Mouse (Mus musculus): ENCODE measurements at regions not wholly inside any gene's neighbourhood (a gene's known extent, or its start where the extent isn't known, plus 50 kb on each side); places are given as distances from the start of the nearest gene placed in this dataset.

DNA sequence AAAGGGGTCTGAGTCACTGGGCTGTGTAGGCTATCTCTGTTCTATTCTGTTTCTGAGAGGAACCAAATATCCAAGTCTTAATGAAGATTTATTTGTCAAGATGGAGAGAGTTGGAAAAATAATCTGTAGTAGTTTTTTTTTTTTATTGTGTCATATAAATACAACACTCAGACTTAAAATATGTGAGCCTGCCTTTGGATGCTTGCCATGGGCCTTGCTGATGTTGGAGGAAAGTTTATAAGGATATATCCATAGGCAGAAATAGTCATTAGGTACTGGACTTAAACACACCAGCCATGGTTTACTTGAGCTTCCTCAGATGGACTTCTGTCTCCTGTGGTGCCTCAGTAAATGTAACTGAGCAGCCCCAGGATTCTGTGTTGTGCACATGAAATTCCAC lies 635.8 kb upstream of the Adgrl2 start:
- ATAC-seq (replicated peaks; ENCODE audit: low FRiP score) (no peak), DNase-seq (ENCODE audit: low spot score) (no peak)
- no peak overlapping the region for H3K4me2 ChIP-seq
- H3K4me3 ChIP-seq (ENCODE audit: low read depth, low read length), result no peak overlapping the region
- no peak overlapping the region for H3K27ac ChIP-seq (ENCODE audit: low read depth, low read length)
- H3K9ac ChIP-seq (ENCODE audit: low read depth, low read length), result no peak overlapping the region
- no peaks in the 10 kb centered on the region for H3K36me3 ChIP-seq (ENCODE audit: control insufficient read depth, insufficient read depth, low read length)
- H3K27me3 ChIP-seq (replicated peaks; ENCODE audit: control insufficient read depth, insufficient read depth, low read length), result no peaks in the 10 kb centered on the region
- H3K9me3 ChIP-seq (ENCODE audit: control insufficient read depth, low read length), result no peaks in the 10 kb centered on the region
- no peaks in the 10 kb centered on the region for H3K4me1 ChIP-seq (replicated peaks; ENCODE audit: control insufficient read depth, insufficient read depth, low read length)

DNA sequence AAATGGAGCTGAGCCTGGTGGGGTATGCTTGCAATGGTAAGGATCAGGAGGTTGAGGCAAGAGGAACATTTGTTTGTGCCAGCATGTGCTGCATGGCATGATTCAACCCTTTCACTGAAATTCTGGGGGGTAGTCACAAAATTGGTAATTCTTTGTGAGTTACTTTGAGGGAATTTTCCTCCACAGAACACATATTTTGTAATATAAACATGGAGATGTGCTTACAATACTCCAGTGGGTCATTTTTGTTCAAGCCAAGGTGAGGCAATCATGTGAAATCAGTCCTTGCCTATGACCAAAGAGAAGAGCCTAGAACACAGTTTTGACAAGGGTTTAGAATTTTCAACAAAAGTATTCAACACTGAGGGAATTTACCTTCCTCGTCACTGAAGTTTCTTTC lies 635.1 kb upstream of the Adgrl2 start:
- Histone ChIP-seq H3K4me2 (no peak overlapping the region), H3K27me3 (replicated peaks; ENCODE audit: control insufficient read depth, insufficient read depth, low read length) (no peaks in the 10 kb centered on the region), H3K4me1 (replicated peaks; ENCODE audit: control insufficient read depth, insufficient read depth, low read length) (no peaks in the 10 kb centered on the region), H3K9ac (ENCODE audit: low read depth, low read length) (no peak overlapping the region), H3K27ac (ENCODE audit: low read depth, low read length) (no peak overlapping the region), H3K9me3 (ENCODE audit: control insufficient read depth, low read length) (no peaks in the 10 kb centered on the region), H3K4me3 (ENCODE audit: low read depth, low read length) (no peak overlapping the region), H3K36me3 (ENCODE audit: control insufficient read depth, insufficient read depth, low read length) (no peaks in the 10 kb centered on the region)
- ATAC-seq (replicated peaks; ENCODE audit: low FRiP score) (no peak), DNase-seq (ENCODE audit: low spot score) (no peak)
- 81% methylated on average over 1 of the region's 1 CpGs for WGBS

DNA sequence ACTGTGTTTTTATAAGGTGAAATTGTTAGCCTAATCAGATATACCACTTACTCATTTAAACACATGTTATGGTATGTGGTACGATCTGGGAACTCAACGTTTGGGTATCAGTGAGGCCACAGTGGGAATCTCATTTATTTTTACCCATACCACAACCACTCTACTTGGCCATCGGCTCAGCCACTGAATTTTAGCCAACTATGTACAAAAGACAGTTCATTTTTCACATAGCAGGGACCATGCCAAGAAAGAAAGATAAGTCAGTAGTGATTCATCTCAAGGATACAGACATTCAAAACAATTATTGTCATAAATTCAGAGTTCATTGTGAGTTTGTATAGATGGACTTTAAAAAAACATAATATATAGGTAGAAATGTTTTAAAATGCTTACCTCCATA lies 634.7 kb upstream of the Adgrl2 start:
- ATAC-seq (replicated peaks; ENCODE audit: low FRiP score) (no peak), DNase-seq (ENCODE audit: low spot score) (no peak)
- no peak overlapping the region for H3K9ac ChIP-seq (ENCODE audit: low read depth, low read length)
- no peaks in the 10 kb centered on the region for H3K9me3 ChIP-seq (ENCODE audit: control insufficient read depth, low read length)
- H3K4me3 ChIP-seq (ENCODE audit: low read depth, low read length), result no peak overlapping the region
- 77% methylated on average over 3 of the region's 3 CpGs for WGBS
- H3K36me3 ChIP-seq (ENCODE audit: control insufficient read depth, insufficient read depth, low read length), result no peaks in the 10 kb centered on the region
- H3K4me2 ChIP-seq, result no peak overlapping the region
- no peaks in the 10 kb centered on the region for H3K27me3 ChIP-seq (replicated peaks; ENCODE audit: control insufficient read depth, insufficient read depth, low read length)
- H3K27ac ChIP-seq (ENCODE audit: low read depth, low read length), result no peak overlapping the region
- no peaks in the 10 kb centered on the region for H3K4me1 ChIP-seq (replicated peaks; ENCODE audit: control insufficient read depth, insufficient read depth, low read length)

DNA sequence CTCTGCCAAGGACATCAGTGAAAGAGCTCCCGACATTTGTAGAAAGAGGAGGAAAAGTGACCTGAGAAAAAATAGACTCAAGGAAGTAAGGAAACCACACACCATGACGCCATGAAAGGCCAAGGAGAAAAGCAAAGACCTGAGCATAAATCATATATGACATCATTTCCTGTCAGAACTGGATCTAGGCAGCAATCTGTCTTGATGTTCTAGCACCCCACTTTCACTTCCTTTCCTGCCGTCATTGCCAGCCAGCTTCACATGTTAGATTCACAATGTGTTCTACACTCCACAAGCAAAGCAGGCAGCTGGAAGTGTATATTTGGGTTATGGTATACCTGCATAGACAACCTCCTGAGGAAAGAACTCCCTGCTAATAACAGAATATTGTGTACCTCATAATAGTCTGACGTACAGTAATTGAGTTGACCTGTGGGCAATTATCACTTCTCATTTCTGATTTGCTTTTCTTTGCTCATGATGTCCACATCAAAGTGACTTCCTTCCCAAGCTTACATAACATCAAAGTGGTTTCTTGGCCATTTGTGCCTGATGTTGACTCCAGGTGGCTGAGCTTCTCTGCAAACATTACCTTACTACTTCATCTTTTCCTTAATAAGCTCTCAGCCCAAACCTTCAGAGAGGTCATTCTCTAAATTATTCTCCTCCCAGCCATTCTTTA lies 633.6 kb upstream of the Adgrl2 start:
- Histone ChIP-seq H3K36me3 (ENCODE audit: control insufficient read depth, insufficient read depth, low read length) (no peaks in the 10 kb centered on the region), H3K27me3 (replicated peaks; ENCODE audit: control insufficient read depth, insufficient read depth, low read length) (no peaks in the 10 kb centered on the region), H3K4me2 (no peak overlapping the region), H3K4me1 (replicated peaks; ENCODE audit: control insufficient read depth, insufficient read depth, low read length) (no peaks in the 10 kb centered on the region), H3K27ac (ENCODE audit: low read depth, low read length) (no peak overlapping the region), H3K9me3 (ENCODE audit: control insufficient read depth, low read length) (no peaks in the 10 kb centered on the region), H3K9ac (ENCODE audit: low read depth, low read length) (no peak overlapping the region), H3K4me3 (ENCODE audit: low read depth, low read length) (no peak overlapping the region)
- DNase-seq (ENCODE audit: low spot score) (no peak), ATAC-seq (replicated peaks; ENCODE audit: low FRiP score) (no peak)
- WGBS, result 49% methylated on average over 4 of the region's 4 CpGs

DNA sequence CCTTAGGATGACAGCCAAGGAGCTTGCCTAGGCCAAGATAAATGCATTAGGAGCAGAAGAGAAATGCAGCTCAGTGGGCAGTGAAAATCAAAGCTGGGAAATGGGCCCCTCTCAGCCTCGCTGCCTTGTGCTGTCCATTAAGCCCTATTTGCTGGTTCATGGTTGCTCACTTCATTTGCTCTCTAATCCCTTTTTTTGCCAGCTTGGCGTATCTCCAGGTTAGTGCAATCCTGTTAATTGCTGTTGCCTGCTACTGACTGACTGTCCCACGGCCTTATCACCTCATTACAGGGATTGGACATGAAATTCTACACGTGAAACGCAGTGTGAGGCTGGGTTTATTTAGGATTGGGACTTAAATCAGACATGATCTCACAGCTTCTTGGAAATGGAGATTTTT lies 613.5 kb upstream of the Adgrl2 start:
- 76% methylated on average over 5 of the region's 5 CpGs for WGBS
- no peak overlapping the region for H3K27ac ChIP-seq (ENCODE audit: low read depth, low read length)
- no peaks in the 10 kb centered on the region for H3K36me3 ChIP-seq (ENCODE audit: control insufficient read depth, insufficient read depth, low read length)
- H3K9ac ChIP-seq (ENCODE audit: low read depth, low read length), result no peak overlapping the region
- no peaks in the 10 kb centered on the region for H3K9me3 ChIP-seq (ENCODE audit: control insufficient read depth, low read length)
- no peaks in the 10 kb centered on the region for H3K4me1 ChIP-seq (replicated peaks; ENCODE audit: control insufficient read depth, insufficient read depth, low read length)
- no peak overlapping the region for H3K4me2 ChIP-seq
- ATAC-seq (replicated peaks; ENCODE audit: low FRiP score) (no peak), DNase-seq (ENCODE audit: low spot score) (no peak)
- H3K4me3 ChIP-seq (ENCODE audit: low read depth, low read length), result no peak overlapping the region
- no peaks in the 10 kb centered on the region for H3K27me3 ChIP-seq (replicated peaks; ENCODE audit: control insufficient read depth, insufficient read depth, low read length)

DNA sequence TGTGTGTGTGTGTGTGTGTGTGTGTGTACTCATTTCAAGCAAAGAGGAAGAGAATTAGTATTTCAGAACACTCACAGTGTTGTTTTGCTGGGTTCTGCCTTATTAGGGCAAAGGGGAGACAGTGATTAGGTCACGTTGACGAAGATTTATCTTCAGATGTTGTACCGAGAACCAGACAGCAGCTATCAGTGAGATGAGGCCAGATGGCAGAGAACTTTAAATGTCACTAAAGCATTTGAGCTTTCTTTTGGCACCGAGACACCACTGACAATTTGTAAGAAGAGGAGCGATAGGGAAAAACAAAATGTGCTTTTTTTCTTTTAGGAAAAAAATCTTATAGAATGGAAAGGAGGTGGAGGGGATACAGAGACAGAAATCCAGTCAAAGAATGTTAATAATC lies 610.9 kb upstream of the Adgrl2 start:
- H3K27ac ChIP-seq (ENCODE audit: low read depth, low read length), result no peak overlapping the region
- H3K4me3 ChIP-seq (ENCODE audit: low read depth, low read length), result no peak overlapping the region
- H3K4me1 ChIP-seq (replicated peaks; ENCODE audit: control insufficient read depth, insufficient read depth, low read length), result no peaks in the 10 kb centered on the region
- WGBS, result 54% methylated on average over 5 of the region's 5 CpGs
- no peak overlapping the region for H3K4me2 ChIP-seq
- H3K9ac ChIP-seq (ENCODE audit: low read depth, low read length), result no peak overlapping the region
- no peak for DNase-seq (ENCODE audit: low spot score)
- ATAC-seq (replicated peaks; ENCODE audit: low FRiP score), result no peak
- H3K27me3 ChIP-seq (replicated peaks; ENCODE audit: control insufficient read depth, insufficient read depth, low read length), result no peaks in the 10 kb centered on the region
- no peaks in the 10 kb centered on the region for H3K36me3 ChIP-seq (ENCODE audit: control insufficient read depth, insufficient read depth, low read length)
- no peaks in the 10 kb centered on the region for H3K9me3 ChIP-seq (ENCODE audit: control insufficient read depth, low read length)

DNA sequence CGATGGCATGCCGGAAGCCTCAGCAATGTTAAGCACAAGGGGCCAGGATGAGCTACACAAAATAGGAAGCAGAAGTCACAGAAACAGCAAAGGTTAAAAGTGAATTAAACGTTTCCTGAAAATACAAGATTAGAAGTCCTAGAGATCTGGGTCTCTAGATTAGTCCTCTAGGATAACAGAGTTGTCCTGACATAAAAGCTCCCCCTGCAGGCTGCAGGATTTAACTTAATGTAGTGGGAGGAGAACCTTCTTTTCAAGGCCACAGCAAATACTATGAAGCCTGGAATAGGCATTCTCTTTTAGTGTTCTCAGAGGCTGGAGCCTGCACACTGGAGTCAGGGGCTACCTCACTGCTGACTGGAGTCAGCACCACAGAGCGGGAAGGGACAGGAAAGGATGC lies 604.1 kb upstream of the Adgrl2 start:
- H3K27ac ChIP-seq (ENCODE audit: low read depth, low read length), result no peak overlapping the region
- no peak overlapping the region for H3K4me3 ChIP-seq (ENCODE audit: low read depth, low read length)
- H3K36me3 ChIP-seq (ENCODE audit: control insufficient read depth, insufficient read depth, low read length), result no peaks in the 10 kb centered on the region
- no peaks in the 10 kb centered on the region for H3K27me3 ChIP-seq (replicated peaks; ENCODE audit: control insufficient read depth, insufficient read depth, low read length)
- H3K4me2 ChIP-seq, result no peak overlapping the region
- DNase-seq (ENCODE audit: low spot score), result no peak
- 50% methylated on average over 4 of the region's 4 CpGs for WGBS
- no peaks in the 10 kb centered on the region for H3K4me1 ChIP-seq (replicated peaks; ENCODE audit: control insufficient read depth, insufficient read depth, low read length)
- H3K9me3 ChIP-seq (ENCODE audit: control insufficient read depth, low read length), result no peaks in the 10 kb centered on the region
- no peak for ATAC-seq (replicated peaks; ENCODE audit: low FRiP score)
- no peak overlapping the region for H3K9ac ChIP-seq (ENCODE audit: low read depth, low read length)

DNA sequence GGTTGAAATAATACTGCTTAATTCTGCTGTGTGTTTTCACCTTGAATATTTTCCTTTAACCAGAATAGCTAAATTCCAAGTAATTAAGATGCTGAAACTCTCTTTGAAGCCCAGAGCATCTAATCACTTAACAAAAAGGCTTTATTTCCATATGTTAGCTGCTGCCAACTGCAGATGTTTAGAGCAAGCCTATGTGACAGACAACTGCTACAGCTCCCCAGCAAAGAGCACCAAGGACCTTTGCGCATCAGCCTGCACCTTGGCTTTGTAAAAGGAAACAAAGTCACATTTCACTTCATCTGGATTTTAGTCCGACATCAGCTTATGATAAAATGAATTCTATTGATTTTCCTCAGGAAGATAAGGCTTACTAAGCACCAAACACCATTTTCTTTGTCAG lies 595.4 kb upstream of the Adgrl2 start:
- Histone ChIP-seq H3K27me3 (replicated peaks; ENCODE audit: control insufficient read depth, insufficient read depth, low read length) (no peaks in the 10 kb centered on the region), H3K9ac (ENCODE audit: low read depth, low read length) (no peak overlapping the region), H3K27ac (ENCODE audit: low read depth, low read length) (no peak overlapping the region), H3K4me1 (replicated peaks; ENCODE audit: control insufficient read depth, insufficient read depth, low read length) (no peaks in the 10 kb centered on the region), H3K9me3 (ENCODE audit: control insufficient read depth, low read length) (no peaks in the 10 kb centered on the region), H3K4me3 (ENCODE audit: low read depth, low read length) (no peak overlapping the region), H3K4me2 (no peak overlapping the region), H3K36me3 (ENCODE audit: control insufficient read depth, insufficient read depth, low read length) (no peaks in the 10 kb centered on the region)
- ATAC-seq (replicated peaks; ENCODE audit: low FRiP score) (no peak), DNase-seq (ENCODE audit: low spot score) (no peak)
- WGBS, result 48% methylated on average over 2 of the region's 2 CpGs

DNA sequence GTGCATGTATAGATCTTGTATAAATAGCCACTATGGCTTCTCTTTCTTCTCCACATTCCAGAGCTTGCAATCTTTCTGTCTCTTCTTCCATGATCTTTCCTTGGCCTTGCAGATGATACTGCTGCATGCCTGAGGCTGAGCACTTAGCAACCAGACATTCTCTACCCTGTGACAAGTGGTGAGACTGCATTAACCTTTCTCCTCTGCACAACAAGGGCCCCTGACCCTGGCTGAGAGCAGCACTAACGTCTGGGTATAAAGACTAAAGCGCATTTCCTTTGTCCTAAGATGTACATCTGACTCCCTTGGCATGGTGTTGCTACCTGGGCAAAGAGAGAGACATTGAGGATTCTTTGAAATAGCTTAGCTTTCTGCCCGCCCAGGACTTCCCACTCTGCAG lies 590.8 kb upstream of the Adgrl2 start:
- no peaks in the 10 kb centered on the region for H3K27me3 ChIP-seq (replicated peaks; ENCODE audit: control insufficient read depth, insufficient read depth, low read length)
- DNase-seq (ENCODE audit: low spot score) (no peak), ATAC-seq (replicated peaks; ENCODE audit: low FRiP score) (no peak)
- H3K4me3 ChIP-seq (ENCODE audit: low read depth, low read length), result no peak overlapping the region
- 66% methylated on average over 3 of the region's 3 CpGs for WGBS
- no peak overlapping the region for H3K27ac ChIP-seq (ENCODE audit: low read depth, low read length)
- H3K4me2 ChIP-seq, result no peak overlapping the region
- H3K9me3 ChIP-seq (ENCODE audit: control insufficient read depth, low read length), result no peaks in the 10 kb centered on the region
- no peaks in the 10 kb centered on the region for H3K36me3 ChIP-seq (ENCODE audit: control insufficient read depth, insufficient read depth, low read length)
- no peaks in the 10 kb centered on the region for H3K4me1 ChIP-seq (replicated peaks; ENCODE audit: control insufficient read depth, insufficient read depth, low read length)
- H3K9ac ChIP-seq (ENCODE audit: low read depth, low read length), result no peak overlapping the region
